Mouse (Mus musculus): Measurements from ENCODE around the gene Hoxd12. TPM values are rescaled to one million over a fixed set of nuclear protein-coding genes. Genes with fewer than 3 reads are reported as not detected.

Gene Hoxd12
- total RNA-seq, 2 experiments from 2014 or later = not detected

- no peak for ATAC-seq (replicated peaks; ENCODE audit: low FRiP score, poor library complexity, severe bottlenecking)
These were observed 30.2 kb downstream of the Hoxd12 start for GRCm38 (mm10) chr2:74704999-74705466.

- ATAC-seq (replicated peaks; ENCODE audit: low FRiP score, poor library complexity, severe bottlenecking) = no peak
These were observed 30.8 kb downstream of the Hoxd12 start for GRCm38 (mm10) chr2:74705467-74706089.

- no peak for ATAC-seq (replicated peaks; ENCODE audit: low FRiP score, poor library complexity, severe bottlenecking)
These were observed 31.7 kb downstream of the Hoxd12 start for GRCm38 (mm10) chr2:74706393-74706960.

GRCm38 (mm10) chr2:74707599-74707998, 32.8 kb downstream of the Hoxd12 start:
- ATAC-seq (replicated peaks; ENCODE audit: low FRiP score, poor library complexity, severe bottlenecking) = no peak

GRCm38 (mm10) chr2:74708676-74709075, 33.9 kb downstream of the Hoxd12 start:
- ATAC-seq (replicated peaks; ENCODE audit: low FRiP score, poor library complexity, severe bottlenecking) = no peak

- ATAC-seq (replicated peaks; ENCODE audit: low FRiP score, poor library complexity, severe bottlenecking) = no peak
These were observed 34.9 kb downstream of the Hoxd12 start for GRCm38 (mm10) chr2:74709465-74710419.

- no peak for ATAC-seq (replicated peaks; ENCODE audit: low FRiP score, poor library complexity, severe bottlenecking)
These were observed 36.2 kb downstream of the Hoxd12 start for GRCm38 (mm10) chr2:74710929-74711543.

- ATAC-seq (replicated peaks; ENCODE audit: low FRiP score, poor library complexity, severe bottlenecking) = no peak
These were observed 37.2 kb downstream of the Hoxd12 start, which contains the start of the genes Hoxd3 and Hoxd4 for GRCm38 (mm10) chr2:74711721-74712621. Hoxd3 (plus strand) TSS chr2:74711927. Hoxd4 (plus strand) TSS chr2:74711929.

- no peak for ATAC-seq (replicated peaks; ENCODE audit: low FRiP score, poor library complexity, severe bottlenecking)
These were observed 38.7 kb downstream of the Hoxd12 start for GRCm38 (mm10) chr2:74713239-74714150.

- ATAC-seq (replicated peaks; ENCODE audit: low FRiP score, poor library complexity, severe bottlenecking) = no peak
These were observed 39.5 kb downstream of the Hoxd12 start for GRCm38 (mm10) chr2:74714156-74714789.

- no peak for ATAC-seq (replicated peaks; ENCODE audit: low FRiP score, poor library complexity, severe bottlenecking)
These were observed 40.1 kb downstream of the Hoxd12 start for GRCm38 (mm10) chr2:74714881-74715280.

- ATAC-seq (replicated peaks; ENCODE audit: low FRiP score, poor library complexity, severe bottlenecking) = no peak
These were observed 40.9 kb downstream of the Hoxd12 start for GRCm38 (mm10) chr2:74715504-74716241.

- no peak for ATAC-seq (replicated peaks; ENCODE audit: low FRiP score, poor library complexity, severe bottlenecking)
These were observed 45.6 kb downstream of the Hoxd12 start for GRCm38 (mm10) chr2:74720384-74720783.

GRCm38 (mm10) chr2:74720955-74721491, 46.2 kb downstream of the Hoxd12 start:
- no peak for ATAC-seq (replicated peaks; ENCODE audit: low FRiP score, poor library complexity, severe bottlenecking)

GRCm38 (mm10) chr2:74721882-74722281, 47.1 kb downstream of the Hoxd12 start:
- no peak for ATAC-seq (replicated peaks; ENCODE audit: low FRiP score, poor library complexity, severe bottlenecking)

GRCm38 (mm10) chr2:74722949-74723348, 48.1 kb downstream of the Hoxd12 start:
- no peak for ATAC-seq (replicated peaks; ENCODE audit: low FRiP score, poor library complexity, severe bottlenecking)

Data from erythroblast, adult 5-6 weeks (primary cell).